Mouse (Mus musculus): ENCODE results near the gene Rgs9.
"Not testable (repeated sequence)": the region's sequence is repeated elsewhere in the genome, so short reads cannot be mapped to it uniquely, and the experiment has no call there.

Gene Rgs9

GRCm38 (mm10) chr11:109305680-109306079, 7.8 kb upstream of the Rgs9 start:
- no peak for DNase-seq (ENCODE audit: low read depth)

- no peak for DNase-seq (ENCODE audit: low read depth)
These were observed 4.4 kb upstream of the Rgs9 start for GRCm38 (mm10) chr11:109302338-109302737.

- DNase-seq (ENCODE audit: low read depth), result no peak
These were observed 898 bp downstream of the Rgs9 start for GRCm38 (mm10) chr11:109297031-109297430.

- no peak for DNase-seq (ENCODE audit: low read depth)
These were observed 5.9 kb downstream of the Rgs9 start for GRCm38 (mm10) chr11:109292056-109292455.

DNA sequence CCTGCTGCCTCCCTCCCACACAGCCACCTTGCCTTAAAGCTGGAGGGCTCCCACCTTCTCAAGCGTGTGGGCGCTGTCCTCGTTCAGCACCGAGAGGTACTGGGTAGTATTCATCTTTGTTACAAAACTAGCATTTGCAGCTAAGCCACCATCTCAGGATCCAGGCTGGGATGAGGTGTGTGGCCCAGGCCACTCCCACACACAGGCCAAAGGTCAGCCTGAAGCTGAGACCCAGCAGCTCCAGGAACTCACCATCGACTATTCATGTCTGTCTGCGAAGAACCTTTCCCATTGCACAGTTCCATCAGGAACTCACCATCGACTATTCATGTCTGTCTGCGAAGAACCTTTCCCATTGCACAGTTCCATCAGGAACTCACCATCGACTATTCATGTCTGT, 8.6 kb downstream of the Rgs9 start:
- not testable (repeated sequence) for DNase-seq (ENCODE audit: low read depth)

GRCm38 (mm10) chr11:109284811-109285210, 13.1 kb downstream of the Rgs9 start:
- DNase-seq (ENCODE audit: low read depth), result no peak

- no peak for DNase-seq (ENCODE audit: low read depth)
These were observed 19.7 kb downstream of the Rgs9 start for GRCm38 (mm10) chr11:109278186-109278585.

DNA sequence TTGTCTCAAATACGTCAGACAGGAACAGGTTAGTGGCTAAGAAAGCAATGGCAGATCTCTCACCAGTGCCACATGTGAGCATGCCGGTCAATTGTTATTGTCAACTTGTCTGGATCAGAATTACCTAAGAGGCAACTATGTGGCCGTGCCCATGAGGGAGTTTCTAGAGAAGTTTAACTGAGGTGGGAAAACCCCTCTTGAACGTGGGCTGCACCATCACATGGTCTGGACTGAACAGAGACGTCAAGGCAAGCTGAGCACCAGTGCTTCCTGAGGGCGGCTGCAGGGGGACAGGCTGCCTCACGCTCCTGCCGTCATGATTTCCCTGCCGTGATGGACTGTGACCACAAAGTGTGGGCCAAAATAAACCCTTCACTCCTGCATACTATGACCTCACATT, 26.5 kb downstream of the Rgs9 start:
- DNase-seq (ENCODE audit: low read depth), result no peak

DNA sequence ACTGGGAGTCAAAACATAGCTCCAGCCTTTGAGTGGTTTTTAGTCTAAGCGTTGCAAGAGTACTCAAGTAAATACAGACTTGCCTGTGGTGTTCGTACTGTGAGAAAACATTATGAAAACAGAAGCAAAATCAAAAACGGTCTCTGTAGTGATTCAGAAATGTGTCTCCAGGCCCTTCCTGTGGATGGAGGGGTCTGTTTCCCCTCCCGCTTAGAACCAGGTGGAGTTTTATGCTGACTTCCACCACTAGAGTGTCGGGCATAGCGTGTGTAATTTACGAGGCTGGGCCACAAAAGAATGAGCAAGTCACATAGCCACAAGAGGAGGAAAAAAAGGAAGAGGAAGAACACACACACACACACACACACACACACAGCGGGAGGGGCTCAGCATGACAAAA, 27.6 kb downstream of the Rgs9 start:
- DNase-seq (ENCODE audit: low read depth), result peak; percentile 33

GRCm38 (mm10) chr11:109269662-109270341, 28.1 kb downstream of the Rgs9 start:
- DNase-seq (ENCODE audit: low read depth), result peak; percentile 41

GRCm38 (mm10) chr11:109269283-109269661, 28.7 kb downstream of the Rgs9 start:
- DNase-seq (ENCODE audit: low read depth), result no peak

- no peak for DNase-seq (ENCODE audit: low read depth)
These were observed 31.6 kb downstream of the Rgs9 start for GRCm38 (mm10) chr11:109266161-109266910.

DNA sequence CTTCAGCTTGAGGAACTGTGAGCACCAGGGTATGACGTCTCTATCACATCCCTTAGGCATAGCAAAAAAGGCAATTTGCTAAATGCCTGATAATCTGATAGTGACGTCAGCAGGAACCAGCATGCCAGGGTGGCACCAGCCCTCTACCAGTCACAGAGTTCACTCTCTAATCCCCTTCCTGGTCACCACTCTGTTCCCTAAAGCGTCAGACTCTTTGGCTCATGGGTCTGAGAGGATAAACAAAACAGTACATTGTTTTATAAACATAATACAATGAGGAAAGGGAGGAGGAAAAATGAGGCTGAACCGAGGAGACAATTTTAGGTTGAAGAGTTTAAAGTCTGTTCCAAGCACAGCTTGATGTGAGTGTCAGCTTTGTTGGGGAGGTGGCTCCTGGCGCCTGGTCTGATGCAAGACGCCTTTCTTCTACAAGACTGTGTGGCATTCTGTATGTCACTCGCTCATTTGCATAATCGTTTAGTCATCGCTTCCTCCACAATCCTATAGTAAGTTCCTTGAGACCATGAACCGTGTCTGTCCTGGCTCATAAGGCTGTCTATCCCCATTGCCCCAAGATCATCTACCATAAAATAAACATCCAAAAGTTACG, 33.7 kb downstream of the Rgs9 start:
- no peak for DNase-seq (ENCODE audit: low read depth)

- no peak for DNase-seq (ENCODE audit: low read depth)
These were observed 37.4 kb downstream of the Rgs9 start for GRCm38 (mm10) chr11:109260561-109260960.

DNA sequence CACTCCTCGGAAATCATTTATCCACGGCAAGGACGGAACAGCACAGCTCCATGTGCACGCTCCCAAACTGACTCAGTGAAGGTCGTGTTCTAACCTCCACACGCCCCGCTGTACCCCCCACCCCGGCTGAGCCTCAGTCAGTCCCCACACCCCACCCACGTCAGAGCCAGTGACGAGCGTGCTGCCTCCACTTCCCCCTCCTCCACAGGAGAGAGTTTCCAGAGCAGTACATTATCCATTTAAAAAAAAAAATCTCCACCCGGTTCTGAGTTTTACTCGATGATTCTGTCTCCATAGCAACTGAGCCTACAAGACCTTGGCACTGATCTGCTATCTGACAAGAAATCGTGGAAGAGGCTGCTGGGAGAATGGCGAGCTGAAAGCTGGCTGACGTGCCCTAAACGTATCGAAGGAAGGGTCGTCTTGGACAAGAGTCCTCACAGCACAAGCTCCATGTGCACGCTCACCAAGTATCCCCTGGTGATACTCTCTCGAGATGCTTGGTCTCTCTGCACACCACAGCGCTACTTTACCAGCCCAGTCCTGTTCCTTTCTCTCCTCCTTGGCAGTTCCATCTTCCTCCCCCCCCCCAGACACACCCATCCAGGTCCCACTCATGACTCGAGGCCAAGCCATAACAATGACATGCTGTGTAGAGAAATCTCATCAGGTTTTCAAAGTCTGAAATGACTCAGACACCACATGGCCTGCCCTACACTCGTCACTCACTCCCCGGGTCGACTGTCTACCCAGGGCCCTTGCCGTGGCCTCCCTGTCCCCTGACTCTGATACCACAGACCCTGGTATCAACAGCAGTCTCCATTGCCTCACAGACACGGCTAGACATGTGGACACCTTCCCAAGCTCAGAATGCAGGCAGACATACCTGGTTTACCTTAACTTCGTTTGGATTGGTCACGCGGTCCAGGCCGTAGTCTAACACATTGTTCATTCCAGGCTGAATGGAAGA, 38.7 kb downstream of the Rgs9 start:
- DNase-seq (ENCODE audit: low read depth), result no peak

GRCm38 (mm10) chr11:109257824-109258223, 40.1 kb downstream of the Rgs9 start:
- no peak for DNase-seq (ENCODE audit: low read depth)

DNA sequence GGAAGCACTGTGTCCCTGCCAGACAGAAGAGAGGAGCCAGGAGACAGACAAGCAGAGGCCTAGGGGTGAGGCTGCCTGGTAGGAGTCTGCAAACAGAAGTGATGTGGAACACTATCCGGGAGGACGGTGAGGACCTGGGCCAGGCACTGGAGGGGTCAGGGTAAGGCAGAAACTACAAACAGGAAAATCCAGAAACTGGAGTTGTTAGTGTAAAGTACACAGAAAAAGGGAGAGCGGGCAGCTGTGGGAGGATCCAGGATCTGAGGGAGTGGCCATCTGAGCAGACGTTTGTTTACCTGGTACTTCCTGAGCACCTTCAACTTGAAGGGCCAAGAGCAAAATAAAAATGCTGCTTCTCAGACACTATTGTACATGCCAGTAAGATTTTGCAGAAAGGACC, 42.9 kb downstream of the Rgs9 start:
- DNase-seq (ENCODE audit: low read depth), result no peak

DNA sequence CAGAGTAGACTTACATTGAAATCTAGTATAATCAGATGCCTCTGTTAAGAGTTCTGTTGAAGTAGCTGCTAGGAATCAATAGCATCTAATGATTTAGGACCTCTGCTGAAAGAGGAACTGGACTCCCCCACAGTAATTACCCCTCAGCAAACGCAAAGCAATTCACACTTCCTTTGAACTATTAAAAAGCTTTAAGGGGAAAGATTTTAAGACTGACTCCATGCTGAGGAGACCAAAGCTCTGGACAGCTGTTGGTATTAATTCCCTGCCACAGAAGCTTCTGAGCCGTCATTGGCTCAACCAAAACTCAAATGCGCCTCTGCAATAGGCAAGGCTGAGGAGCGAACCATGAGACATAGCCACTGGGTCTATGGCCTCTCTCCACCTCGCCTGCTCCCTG, 45.4 kb downstream of the Rgs9 start:
- DNase-seq (ENCODE audit: low read depth), result no peak

- no peak for DNase-seq (ENCODE audit: low read depth)
These were observed 47.4 kb downstream of the Rgs9 start for GRCm38 (mm10) chr11:109250566-109250965.

DNA sequence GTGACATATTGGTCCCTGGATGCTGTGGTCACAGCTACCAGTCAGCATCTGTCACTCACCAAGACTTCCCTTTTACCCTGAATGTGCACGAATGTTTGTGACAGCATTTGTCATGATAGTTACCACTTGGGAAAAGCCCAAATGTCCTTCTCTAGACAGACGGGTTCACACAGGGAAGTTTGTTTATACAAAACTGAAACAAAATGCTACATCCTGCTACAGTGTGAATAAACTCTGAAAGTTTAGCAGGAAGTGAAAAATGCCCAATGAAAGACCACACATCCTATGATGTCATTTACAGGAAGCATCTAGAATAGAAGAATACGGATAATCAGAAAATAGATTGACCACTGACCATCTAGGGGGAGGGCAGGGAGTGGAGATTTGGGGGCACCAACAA, 51.0 kb downstream of the Rgs9 start:
- DNase-seq (ENCODE audit: low read depth), result no peak

DNA sequence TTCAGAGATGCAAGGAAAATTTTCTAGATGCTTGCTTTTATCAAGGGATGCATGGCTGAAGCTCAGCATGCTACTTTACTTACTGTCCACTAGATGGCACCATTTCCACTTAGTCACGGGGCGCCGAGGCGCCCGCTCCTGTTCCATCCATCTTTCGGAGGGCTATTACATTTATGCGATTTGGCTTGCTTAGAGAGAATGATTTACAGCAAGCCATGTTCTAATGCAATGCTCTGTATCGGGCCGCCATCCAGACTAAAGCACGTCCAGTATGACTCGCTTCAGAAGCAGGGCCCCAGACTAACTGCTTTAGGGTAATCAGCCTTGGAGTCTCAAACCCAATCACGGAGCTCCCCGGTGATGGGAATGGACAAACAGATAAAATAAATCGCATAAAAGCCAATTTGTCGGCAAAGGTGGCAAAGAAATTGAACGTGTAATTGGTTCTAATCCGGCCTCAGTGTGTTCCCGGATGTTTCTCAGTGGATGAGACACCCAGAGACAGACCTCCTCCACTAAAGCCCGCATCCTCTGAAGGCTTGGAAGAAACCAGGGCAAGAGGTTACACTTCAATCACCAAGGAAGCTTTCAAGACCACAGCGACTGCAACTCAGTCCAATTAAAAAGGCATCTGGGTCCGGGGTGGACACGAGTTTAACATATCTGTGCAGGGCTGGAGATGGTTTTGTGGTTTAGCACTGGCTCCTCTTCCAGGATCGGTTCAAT, 53.1 kb downstream of the Rgs9 start:
- peak; percentile 28 for DNase-seq (ENCODE audit: low read depth)

All from c-Kit-positive CD71-negative TER-119-negative erythroid progenitor cells, embryonic 14.5 days (primary cell).